Comparison of ENCODE assay signal across 18 mouse cellular contexts in genomic region chr19:32452231-32452630, GRCm38 (mm10). TPM values are rescaled to one million over a fixed set of nuclear protein-coding genes. Genes with fewer than 3 reads are reported as not detected.
DNase-seq lines count a peak whose midpoint lies in the region; ATAC-seq and TF ChIP-seq lines count a peak whose summit lies in the region.
"Had no signal": no experiment of that assay in that cellular context is flagged by ENCODE, and none has a peak within 500 bp of the region (broad histone marks: within the 10 kb centered on the region; RNA-seq: fewer than 3 reads in every experiment).

No protein-coding gene starts in this region.

- H3K36me3 ChIP-seq in forebrain, embryonic 15.5 days, result no peaks in the 10 kb centered on the region
- no peaks in the 10 kb centered on the region for H3K36me3 ChIP-seq in forebrain, embryonic 13.5 days (ENCODE audit: poor library complexity, severe bottlenecking)
- H3K36me3 ChIP-seq in kidney, adult 2 months (ENCODE audit: control insufficient read depth, insufficient read depth, low read length), result no peaks in the 10 kb centered on the region

- no peak for TF ChIP-seq POLR2A in brain, embryonic 14.5 days (IDR thresholded peaks at IDR 0.05; ENCODE audit: borderline replicate concordance, extremely low read depth, insufficient read depth, insufficient read length, poor library complexity, severe bottlenecking)
- no peak for TF ChIP-seq POLR2A in kidney, adult 2 months (IDR thresholded peaks at IDR 0.05; ENCODE audit: low read depth, low read length)

- no peak overlapping the region for H3K4me3 ChIP-seq in forebrain, embryonic 15.5 days
- no peak overlapping the region for H3K4me3 ChIP-seq in forebrain, embryonic 13.5 days
- no peak overlapping the region for H3K4me3 ChIP-seq in layer of hippocampus, adult 2 months
- H3K4me3 ChIP-seq in kidney, adult 2 months (ENCODE audit: insufficient read depth, low read depth, low read length), result no peak overlapping the region
- H3K4me3 ChIP-seq: gastrocnemius, adult 2 months had no signal

- H3K4me1 ChIP-seq in forebrain, embryonic 15.5 days, result no peaks in the 10 kb centered on the region
- no peaks in the 10 kb centered on the region for H3K4me1 ChIP-seq in forebrain, embryonic 13.5 days
- H3K4me1 ChIP-seq in kidney, adult 2 months (ENCODE audit: control insufficient read depth, insufficient read depth, low read length), result no peaks in the 10 kb centered on the region

- 64% methylated on average over 4 of the region's 4 CpGs for WGBS in forebrain, embryonic 15.5 days
- WGBS in forebrain, embryonic 13.5 days, result 61% methylated on average over 4 of the region's 4 CpGs
- WGBS in kidney, adult 2 months, result 75% methylated on average over 4 of the region's 4 CpGs

- peak in 1 of 2 experiments; percentile 53 for DNase-seq in layer of hippocampus, adult 2 months (ENCODE audit: low spot score in 2 of 2)
- DNase-seq in layer of hippocampus, adult 9-10 months (ENCODE audit: low spot score), result no peak
- peak; percentile 31 for DNase-seq in brain, embryonic 14.5 days (ENCODE audit: low read depth)
- DNase-seq in right cerebral cortex, postnatal 10 days (ENCODE audit: low spot score in 2 of 2), result peak; percentile 56 to 75
- no peak for DNase-seq in spleen, postnatal 36 days (ENCODE audit: low spot score in 2 of 2)
- DNase-seq in kidney, adult 2 months, result no peak
- DNase-seq: adrenal gland, postnatal 14 days; cerebellum, adult 9-11 months; embryo, embryonic 11 days; gastrocnemius, adult 2 months; heart, postnatal 10 days; kidney, adult 8-10 months; lung, embryonic 14.5 days had no signal

- H3K9me3 ChIP-seq in forebrain, embryonic 15.5 days, result 0 out of 2 replicates have a peak, but pooled peaks cover 3% of the 10 kb centered on the region
- no peaks in the 10 kb centered on the region; the same call in 1 of the 2 replicates for H3K9me3 ChIP-seq in forebrain, embryonic 13.5 days (replicated peaks)

- H3K27ac ChIP-seq in forebrain, embryonic 15.5 days (replicated peaks), result no peak overlapping the region
- H3K27ac ChIP-seq in forebrain, embryonic 13.5 days, result no peak overlapping the region
- H3K27ac ChIP-seq in layer of hippocampus, adult 2 months, result peak overlapping the region; percentile 64; the same call in 1 of the 2 replicates
- no peak overlapping the region for H3K27ac ChIP-seq in kidney, adult 2 months (ENCODE audit: insufficient read depth, low read depth, low read length)
- H3K27ac ChIP-seq: gastrocnemius, adult 2 months; macrophage had no signal

- H3K4me2 ChIP-seq in forebrain, embryonic 15.5 days (replicated peaks), result no peak overlapping the region
- no peak overlapping the region for H3K4me2 ChIP-seq in forebrain, embryonic 13.5 days
- H3K4me2 ChIP-seq: liver, embryonic 11.5 days; lung, embryonic 14.5 days had no signal

- 0 out of 2 replicates have a peak, but pooled peaks have one; percentile 55 for ATAC-seq in forebrain, embryonic 15.5 days (replicated peaks)
- no peak for ATAC-seq in forebrain, embryonic 13.5 days

- no peaks in the 10 kb centered on the region for H3K27me3 ChIP-seq in forebrain, embryonic 15.5 days
- H3K27me3 ChIP-seq in forebrain, embryonic 13.5 days, result no peaks in the 10 kb centered on the region
- H3K27me3 ChIP-seq in kidney, adult 2 months (replicated peaks; ENCODE audit: control insufficient read depth, insufficient read depth, low read length), result no peaks in the 10 kb centered on the region
- H3K27me3 ChIP-seq: CH12.LX had no signal

- TF ChIP-seq CTCF in layer of hippocampus, adult 2 months (conservative IDR thresholded peaks at IDR 0.05), result no peak
- no peak for TF ChIP-seq CTCF in brain, embryonic 14.5 days (IDR thresholded peaks at IDR 0.05; ENCODE audit: borderline replicate concordance, extremely low read depth, insufficient read depth, insufficient read length)
- TF ChIP-seq CTCF in kidney, adult 2 months (conservative IDR thresholded peaks at IDR 0.05; ENCODE audit: insufficient read depth, insufficient read length, low read depth, low read length), result no peak

- H3K9ac ChIP-seq in forebrain, embryonic 15.5 days (replicated peaks), result no peak overlapping the region
- H3K9ac ChIP-seq in forebrain, embryonic 13.5 days, result no peak overlapping the region
- H3K9ac ChIP-seq: lung, embryonic 14.5 days had no signal

RNA-seq across cellular contexts. Expression of gene Rpl9-ps6, which starts 14.1 kb away (rescaled TPM):
- polyA plus RNA-seq in forebrain, embryonic 15.5 days (2015; fragmentation: Nextera tagmentation; extraction: Ambion mirVana), result 63.1 and 70.5 TPM in 2 replicates
- polyA plus RNA-seq in forebrain, embryonic 13.5 days (2015; fragmentation: Nextera tagmentation; extraction: Ambion mirVana), result 98.9 and 101 TPM in 2 replicates
- total RNA-seq in layer of hippocampus, adult 2 months (2021), result 10 to 100 TPM; 30.6 to 35.4 TPM
- polyA plus RNA-seq in brain, embryonic 14.5 days (2012; rRNA removed), result 24.7 and 33.5 TPM in 2 replicates
- 8.3 and 9.4 TPM in 2 replicates for polyA plus RNA-seq in kidney, adult 2 months (2012; rRNA removed)

RNA-seq across cellular contexts. Expression of gene Minpp1, which starts 33.3 kb away (rescaled TPM):
- 48.6 and 50.0 TPM in 2 replicates for polyA plus RNA-seq in forebrain, embryonic 15.5 days (2015; fragmentation: Nextera tagmentation; extraction: Ambion mirVana)
- polyA plus RNA-seq in forebrain, embryonic 13.5 days (2015; fragmentation: Nextera tagmentation; extraction: Ambion mirVana), result 38.6 and 43.6 TPM in 2 replicates
- 10 to 100 TPM; 58.2 to 64.3 TPM for total RNA-seq in layer of hippocampus, adult 2 months (2021)
- 37.4 and 41.5 TPM in 2 replicates for polyA plus RNA-seq in brain, embryonic 14.5 days (2012; rRNA removed)
- 38.2 and 60.2 TPM in 2 replicates for polyA plus RNA-seq in kidney, adult 2 months (2012; rRNA removed)

Comparison
In these comparisons a context has a peak if more than half of its experiments do, and no peak if none do; other contexts are left out.
1. DNase-seq: peak in brain, embryonic 14.5 days (single experiment) and right cerebral cortex, postnatal 10 days (2 of 2); none in layer of hippocampus, adult 9-10 months (single experiment), spleen, postnatal 36 days (0 of 2) and kidney, adult 2 months (single experiment).